Mouse (Mus musculus) liver, adult 2 months (tissue): ENCODE measurements around the gene Ccdc158. TPM values are rescaled to one million over a fixed set of nuclear protein-coding genes. Genes with fewer than 3 reads are reported as not detected.

Source experiments
- DNase-seq: peaks from one replicate; pipeline ENCODE4 v3.0.0-alpha.2; 2011; ENCODE audit warnings: low read depth, low spot score; ENCODE audit errors: extremely low read depth
- H3K27ac ChIP-seq: fragments of 200-500 bp; replicated peaks from 2 replicates; pipeline ENCODE4 v1.5.1; 2012; ENCODE audit warnings: low read depth, mild to moderate bottlenecking, control low read depth, inconsistent platforms, low read length; ENCODE audit not compliant: insufficient read depth
- H3K27me3 ChIP-seq: fragments of 200-500 bp; 2 replicates; pipeline ENCODE4 v1.6.1; 2012; ENCODE audit warnings: mild to moderate bottlenecking, moderate library complexity, low read length, inconsistent platforms; ENCODE audit not compliant: control insufficient read depth, insufficient read depth
- H3K36me3 ChIP-seq: fragments of 200-500 bp; 2 replicates; pipeline ENCODE4 v1.6.1; 2012; ENCODE audit warnings: low read length, inconsistent platforms; ENCODE audit not compliant: control insufficient read depth, insufficient read depth
- H3K4me1 ChIP-seq: fragments of 200-500 bp; 2 replicates; pipeline ENCODE4 v1.6.1; 2011; ENCODE audit warnings: low read length; ENCODE audit not compliant: control insufficient read depth, insufficient read depth
- H3K4me3 ChIP-seq: fragments of 200-500 bp; 2 replicates; pipeline ENCODE4 v1.5.1; 2011; ENCODE audit warnings: low read depth, mild to moderate bottlenecking, control low read depth, low read length, moderate library complexity; ENCODE audit not compliant: insufficient read depth
- H3K79me2 ChIP-seq: fragments of 200-500 bp; 2 replicates; pipeline ENCODE4 v1.6.1; 2012; ENCODE audit warnings: inconsistent platforms, mild to moderate bottlenecking, low read length, moderate library complexity; ENCODE audit not compliant: control insufficient read depth, insufficient read depth
- H3K9ac ChIP-seq: fragments of 200-500 bp; 2 replicates; pipeline ENCODE4 v1.6.1; 2012; ENCODE audit warnings: low read depth, mild to moderate bottlenecking, control low read depth, inconsistent platforms, low read length
- CTCF ChIP-seq: fragments of 200-500 bp; IDR thresholded peaks from 2 replicates; pipeline ENCODE4 v1.5.1; 2011; ENCODE audit warnings: low read depth, low read length, control low read depth
- POLR2A ChIP-seq: fragments of 200-500 bp; IDR thresholded peaks from 2 replicates; pipeline ENCODE4 v1.6.1; 2011; ENCODE audit warnings: low read length, control low read depth; ENCODE audit not compliant: insufficient read depth; ENCODE audit errors: extremely low read depth
- WGBS: fragments of 180-500 bp; shearing (Covaris S2); methylation state at CpG from one replicate; pipeline ENCODE4 v1.1.7; 2018; 5-methylcytosine and 5-hydroxymethylcytosine counted together
- polyA plus RNA-seq: library from polyadenylated mRNA; depleted of rRNA; stranded (reverse); fragments of >200 nt; gene quantifications from 2 replicates; pipeline ENCODE4 v1.2.3, GENCODE M21; 2012; rRNA removed
- total RNA-seq: library from RNA; depleted of rRNA; stranded (reverse); fragments of >200 nt; gene quantifications from 2 replicates; pipeline ENCODE4 v1.2.3, GENCODE M21; 2014; rRNA removed

Ccdc158 gene
- total RNA-seq = 0.37 and 0.40 TPM in 2 replicates
- polyA plus RNA-seq = 0.09 and 0.10 TPM in 2 replicates

- DNase-seq = peak; percentile 75
- no peaks in the 10 kb centered on the region for H3K27me3 ChIP-seq
Measured at GRCm38 (mm10) chr5:92674859-92675573, at the start of gene Ccdc158. Gene Ccdc158, minus strand, starts transcription at chr5:92675271.

DNA sequence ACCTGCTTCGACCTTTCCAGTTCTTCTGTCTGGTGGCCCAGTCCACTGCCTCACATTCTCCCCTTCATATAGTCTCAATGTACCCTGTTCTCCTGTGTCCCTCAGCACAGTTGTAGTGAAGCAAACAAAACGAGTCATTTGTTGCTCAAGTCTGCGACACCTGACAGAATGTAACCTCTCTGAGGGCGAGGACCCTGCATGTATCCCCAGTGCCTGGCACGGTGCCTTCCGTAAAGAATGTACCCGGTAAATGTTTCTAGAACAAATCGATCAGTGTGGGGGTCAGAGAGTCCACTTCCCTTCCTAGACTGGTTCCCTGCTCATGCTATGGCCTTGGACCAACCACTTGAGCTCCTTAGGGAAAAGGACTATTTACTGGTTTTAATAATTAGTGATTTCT, 46.5 kb upstream of the Ccdc158 start:
- no peak overlapping the region for H3K4me3 ChIP-seq
- peak overlapping the region; percentile 73 for H3K27ac ChIP-seq
- peaks cover 8% of the 10 kb centered on the region; the same call in 1 of the 2 replicates for H3K79me2 ChIP-seq
- 0 out of 2 replicates have a peak overlapping the region, but pooled peaks have one; percentile 19 for H3K9ac ChIP-seq
- no peak for TF ChIP-seq CTCF
- TF ChIP-seq POLR2A = no peak
- peak; percentile 92 for DNase-seq
- H3K36me3 ChIP-seq = no peaks in the 10 kb centered on the region
- no peaks in the 10 kb centered on the region for H3K27me3 ChIP-seq
- peaks cover 27% of the 10 kb centered on the region for H3K4me1 ChIP-seq
- 16% methylated on average over 8 of the region's 8 CpGs for WGBS

More at GRCm38 (mm10) chr5:92674859-92675573, at the start of gene Ccdc158:
- H3K4me1 ChIP-seq = peaks cover 9% of the 10 kb centered on the region
- TF ChIP-seq CTCF = no peak
- TF ChIP-seq POLR2A = no peak
- H3K4me3 ChIP-seq = peak within 1 kb of the TSS; percentile 52
- no peaks in the 10 kb centered on the region for H3K79me2 ChIP-seq
- peak within 1 kb of the TSS; percentile 62 for H3K9ac ChIP-seq
- H3K36me3 ChIP-seq = no peaks in the 10 kb centered on the region
- 16% methylated on average over 51 of the region's 55 CpGs for WGBS
- no peak within 1 kb of the TSS for H3K27ac ChIP-seq

GRCm38 (mm10) chr5:92718856-92719255, 43.8 kb upstream of the Ccdc158 start:
- H3K36me3 ChIP-seq = no peaks in the 10 kb centered on the region
- 18% methylated on average over 3 of the region's 3 CpGs for WGBS
- no peak overlapping the region for H3K9ac ChIP-seq
- H3K27me3 ChIP-seq = no peaks in the 10 kb centered on the region
- H3K4me3 ChIP-seq = no peak overlapping the region
- peak overlapping the region; percentile 88 for H3K27ac ChIP-seq
- DNase-seq = peak; percentile 94
- H3K79me2 ChIP-seq = peaks cover 4% of the 10 kb centered on the region; the same call in 1 of the 2 replicates
- TF ChIP-seq CTCF (no peak), POLR2A (no peak)
- H3K4me1 ChIP-seq = peaks cover 40% of the 10 kb centered on the region

DNA sequence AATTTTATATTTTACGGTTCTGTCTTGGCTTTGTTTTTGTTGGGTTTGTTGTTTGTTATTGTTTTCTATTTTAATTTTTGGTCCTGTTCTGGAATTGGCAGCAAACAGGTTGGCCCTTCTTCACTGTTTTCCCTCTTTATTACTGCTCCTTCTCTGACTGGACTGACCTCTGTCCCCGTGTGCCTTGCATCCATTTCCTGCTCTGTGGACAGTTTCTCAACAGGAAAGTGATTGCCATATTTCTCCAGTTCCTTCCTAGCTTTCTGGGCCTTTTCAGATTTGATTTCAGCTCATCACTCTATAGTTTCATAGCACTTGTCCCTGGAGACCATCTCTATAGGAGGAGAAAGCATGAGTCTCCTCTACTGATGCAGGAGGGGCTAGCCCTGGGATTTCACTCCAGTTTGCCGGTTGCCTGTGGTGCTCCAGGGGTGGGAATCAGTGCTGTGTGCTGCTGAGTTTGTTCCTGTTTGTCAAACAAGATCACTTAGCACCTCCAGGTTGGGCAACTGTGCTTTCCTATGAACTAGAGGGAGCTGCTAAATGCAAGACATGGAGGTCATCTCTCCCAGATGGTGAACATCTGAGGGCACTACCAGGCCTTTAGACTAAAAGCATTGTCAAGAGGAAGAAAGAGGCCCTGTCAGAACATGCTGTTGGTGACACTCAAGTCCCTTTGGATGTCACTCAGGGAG, 42.7 kb upstream of the Ccdc158 start:
- Histone ChIP-seq H3K4me1 (peaks cover 47% of the 10 kb centered on the region), H3K9ac (no peak overlapping the region), H3K27ac (peak overlapping the region; percentile 88), H3K27me3 (no peaks in the 10 kb centered on the region), H3K36me3 (no peaks in the 10 kb centered on the region), H3K4me3 (no peak overlapping the region), H3K79me2 (peaks cover 6% of the 10 kb centered on the region; the same call in 1 of the 2 replicates)
- peak; percentile 72 for DNase-seq
- 42% methylated on average over 3 of the region's 3 CpGs for WGBS
- TF ChIP-seq POLR2A (no peak), CTCF (no peak)

DNA sequence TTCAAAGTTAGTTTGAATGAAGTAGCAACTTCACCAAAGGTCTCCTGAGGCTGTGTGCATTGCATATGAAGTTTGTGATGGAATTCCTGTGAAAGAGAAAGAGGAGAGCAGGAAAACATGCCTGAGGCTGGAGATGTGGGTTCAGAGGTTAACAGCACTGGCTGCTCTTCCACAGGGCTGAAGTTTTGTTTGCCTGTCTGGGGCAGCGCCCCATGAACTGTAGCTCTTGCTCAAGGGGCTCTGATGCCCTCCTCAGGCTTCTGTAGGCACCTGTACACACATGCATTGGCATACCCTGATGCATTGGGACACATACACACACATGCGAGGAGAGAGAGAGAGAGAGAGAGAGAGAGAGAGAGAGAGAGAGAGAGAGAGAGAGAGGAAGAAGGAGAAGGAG, 40.8 kb upstream of the Ccdc158 start:
- 23% methylated on average over 2 of the region's 2 CpGs for WGBS
- no peak for TF ChIP-seq POLR2A
- TF ChIP-seq CTCF = peak; percentile 56
- peak; percentile 87 for DNase-seq
- no peak overlapping the region for H3K9ac ChIP-seq
- peak overlapping the region; percentile 50 for H3K27ac ChIP-seq
- no peaks in the 10 kb centered on the region for H3K27me3 ChIP-seq
- H3K36me3 ChIP-seq = no peaks in the 10 kb centered on the region
- H3K4me3 ChIP-seq = no peak overlapping the region
- peaks cover 61% of the 10 kb centered on the region for H3K4me1 ChIP-seq
- H3K79me2 ChIP-seq = peaks cover 9% of the 10 kb centered on the region; the same call in 1 of the 2 replicates

DNA sequence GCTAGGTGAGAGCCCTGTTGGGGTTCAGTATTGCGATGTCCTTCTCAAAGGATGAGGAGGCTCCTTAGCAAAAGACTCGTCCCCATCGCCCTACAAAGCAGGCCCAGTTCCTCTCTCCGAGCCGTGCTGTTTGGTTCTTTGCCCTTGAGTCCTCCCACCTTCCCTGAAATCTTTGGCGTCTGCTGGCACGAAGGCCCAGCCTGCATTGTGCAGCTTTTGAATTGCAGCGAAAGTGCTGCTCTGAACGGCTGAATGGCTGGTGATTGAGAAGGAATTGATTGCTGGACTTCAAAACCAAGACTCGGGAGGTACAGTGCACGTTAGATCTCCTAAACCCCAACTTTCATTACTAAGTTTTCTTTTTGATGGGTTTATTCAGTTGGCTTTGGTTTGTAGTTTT, 40.2 kb upstream of the Ccdc158 start:
- 26% methylated on average over 11 of the region's 11 CpGs for WGBS
- no peaks in the 10 kb centered on the region for H3K27me3 ChIP-seq

More for the DNA sequence above, 40.2 kb upstream of the Ccdc158 start:
- no peaks in the 10 kb centered on the region for H3K36me3 ChIP-seq
- H3K27ac ChIP-seq = peak overlapping the region; percentile 50
- TF ChIP-seq CTCF = no peak
- no peak for TF ChIP-seq POLR2A
- peaks cover 8% of the 10 kb centered on the region; the same call in 1 of the 2 replicates for H3K79me2 ChIP-seq
- peaks cover 58% of the 10 kb centered on the region for H3K4me1 ChIP-seq
- no peak overlapping the region for H3K4me3 ChIP-seq
- H3K9ac ChIP-seq = no peak overlapping the region
- peak; percentile 50 for DNase-seq
